Mouse (Mus musculus) retina, adult 2 months (tissue): Measurements from ENCODE around the gene 4930503B20Rik.

Experiments
- DNase-seq: peaks from one replicate; pipeline ENCODE4 v3.0.0-alpha.2; 2012; ENCODE audit warnings: low read depth, low spot score

4930503B20Rik gene

GRCm38 (mm10) chr3:146652431-146652830 lies 1.3 kb upstream of the 4930503B20Rik start:
- DNase-seq, result no peak

DNA sequence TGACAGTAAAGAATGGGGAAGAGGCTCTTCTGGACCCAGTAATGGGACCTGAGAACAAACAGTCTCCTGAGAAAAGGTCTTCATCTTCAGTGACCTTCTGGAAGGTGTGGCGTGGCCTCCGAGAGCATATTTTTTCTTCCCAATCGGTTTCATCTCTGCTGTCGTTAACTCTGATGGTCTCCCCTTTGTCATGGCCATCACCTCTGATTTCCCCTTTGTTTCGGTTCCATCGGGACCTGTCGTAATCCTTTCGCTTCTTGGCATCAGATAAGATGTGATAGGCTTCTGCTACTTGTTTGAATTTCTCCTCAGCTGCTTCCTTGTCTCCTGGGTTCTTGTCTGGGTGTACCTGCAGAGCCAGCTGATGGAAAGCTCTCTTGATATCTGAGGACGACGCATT lies 401 bp downstream of the 4930503B20Rik start:
- DNase-seq, result no peak

GRCm38 (mm10) chr3:146649311-146649894 lies 1.7 kb downstream of the 4930503B20Rik start:
- DNase-seq, result no peak

GRCm38 (mm10) chr3:146641818-146642427 lies 9.2 kb downstream of the 4930503B20Rik start:
- no peak for DNase-seq

- DNase-seq, result no peak
Observed at GRCm38 (mm10) chr3:146632506-146632905, 18.6 kb downstream of the 4930503B20Rik start.

DNA sequence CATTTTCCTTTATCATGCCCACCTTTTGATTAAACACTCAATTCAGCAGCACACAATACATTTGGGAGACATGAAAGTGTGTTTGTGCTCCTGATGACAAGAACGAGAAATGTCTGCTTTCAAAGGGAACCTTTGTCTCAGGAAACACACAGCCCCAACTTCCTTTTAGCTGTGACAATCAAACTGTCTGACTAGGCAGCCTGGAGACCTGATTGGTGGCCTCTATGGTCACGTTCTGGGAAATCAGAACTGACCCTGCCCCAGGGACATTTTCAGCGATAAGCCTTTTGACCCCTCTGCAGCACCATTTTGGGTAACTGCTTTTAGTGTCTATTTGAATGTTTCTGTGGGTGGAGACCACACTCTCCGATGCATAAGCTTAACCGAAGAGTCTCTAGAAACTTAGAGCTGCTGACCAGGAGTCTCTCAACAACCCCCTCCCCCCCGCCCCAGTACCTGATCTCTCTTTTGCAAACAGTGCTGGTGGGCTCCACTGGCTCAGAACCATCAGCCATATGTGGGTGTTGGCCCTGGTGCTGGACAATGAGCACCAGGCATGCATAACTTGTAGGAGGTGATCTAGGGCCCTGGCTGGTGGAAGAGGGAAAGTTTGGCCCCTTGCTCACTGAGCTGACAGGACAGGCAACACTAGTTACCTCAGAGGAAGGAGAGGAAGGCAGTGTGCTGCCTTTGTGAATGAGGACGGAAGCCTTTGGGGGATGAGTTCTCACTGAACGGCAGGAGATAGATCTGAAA lies 22.7 kb downstream of the 4930503B20Rik start:
- DNase-seq, result no peak

GRCm38 (mm10) chr3:146625766-146626165 lies 25.4 kb downstream of the 4930503B20Rik start:
- DNase-seq, result no peak

- no peak for DNase-seq
Observed at GRCm38 (mm10) chr3:146621966-146622365, 29.2 kb downstream of the 4930503B20Rik start.

- DNase-seq, result no peak
Observed at GRCm38 (mm10) chr3:146620555-146621249, 30.4 kb downstream of the 4930503B20Rik start.

DNA sequence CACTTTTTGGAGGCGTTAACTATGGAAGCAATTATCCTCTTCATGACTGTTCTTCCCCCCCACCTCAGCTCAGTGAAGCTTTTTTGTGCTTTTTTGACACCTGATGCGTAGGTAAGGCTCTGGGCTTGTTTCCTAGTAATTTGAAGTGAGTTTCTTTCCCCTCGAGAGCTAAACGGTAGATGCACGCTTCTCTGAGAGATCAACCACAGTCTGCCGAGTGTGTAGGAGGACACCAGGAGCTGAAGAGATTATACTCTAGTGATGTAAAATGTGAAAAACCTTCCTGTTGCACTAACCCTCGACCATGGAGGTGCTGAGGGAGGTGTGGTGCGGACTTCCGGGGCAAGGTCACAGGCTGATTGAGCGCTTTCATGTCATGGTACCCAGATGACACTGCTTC lies 31.0 kb downstream of the 4930503B20Rik start:
- no peak for DNase-seq

DNA sequence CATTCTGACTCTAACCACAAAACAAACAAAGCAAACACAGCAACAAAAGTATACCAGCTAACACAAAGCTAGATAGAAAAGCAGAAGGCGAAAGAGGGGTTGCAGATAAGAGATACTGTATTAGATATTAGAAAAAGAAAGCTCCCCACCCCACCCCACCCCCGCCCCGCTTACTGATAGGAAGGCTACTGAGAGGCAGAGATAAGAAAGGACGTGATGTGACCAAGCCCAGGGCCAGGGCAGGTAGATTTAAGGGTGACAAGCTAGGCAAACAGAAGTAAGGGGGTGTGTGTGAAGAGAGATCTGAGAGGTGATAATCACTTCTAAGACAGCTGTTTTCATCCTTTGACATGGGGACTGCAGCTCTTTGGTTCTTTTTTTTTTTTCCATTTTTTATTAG lies 32.8 kb downstream of the 4930503B20Rik start:
- DNase-seq, result no peak

DNA sequence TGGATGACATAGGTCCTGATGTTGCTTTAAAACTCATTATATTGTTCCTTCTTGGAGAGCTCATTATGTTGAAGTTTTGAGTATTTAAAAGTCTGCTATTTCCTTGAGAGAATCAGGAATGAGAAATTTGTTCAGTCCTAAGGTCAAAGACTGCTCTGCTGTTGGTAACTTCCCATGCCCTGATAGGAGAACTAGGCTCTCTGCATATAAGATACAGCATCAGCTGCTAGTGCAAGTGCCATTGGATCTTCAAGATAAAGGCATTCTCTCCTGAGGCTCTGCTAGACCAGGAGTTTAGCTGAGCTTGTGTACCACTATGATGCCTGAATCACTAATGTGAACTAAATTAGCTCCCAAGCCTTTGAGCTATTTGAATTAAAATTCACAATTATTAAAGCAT lies 33.2 kb downstream of the 4930503B20Rik start:
- no peak for DNase-seq

DNA sequence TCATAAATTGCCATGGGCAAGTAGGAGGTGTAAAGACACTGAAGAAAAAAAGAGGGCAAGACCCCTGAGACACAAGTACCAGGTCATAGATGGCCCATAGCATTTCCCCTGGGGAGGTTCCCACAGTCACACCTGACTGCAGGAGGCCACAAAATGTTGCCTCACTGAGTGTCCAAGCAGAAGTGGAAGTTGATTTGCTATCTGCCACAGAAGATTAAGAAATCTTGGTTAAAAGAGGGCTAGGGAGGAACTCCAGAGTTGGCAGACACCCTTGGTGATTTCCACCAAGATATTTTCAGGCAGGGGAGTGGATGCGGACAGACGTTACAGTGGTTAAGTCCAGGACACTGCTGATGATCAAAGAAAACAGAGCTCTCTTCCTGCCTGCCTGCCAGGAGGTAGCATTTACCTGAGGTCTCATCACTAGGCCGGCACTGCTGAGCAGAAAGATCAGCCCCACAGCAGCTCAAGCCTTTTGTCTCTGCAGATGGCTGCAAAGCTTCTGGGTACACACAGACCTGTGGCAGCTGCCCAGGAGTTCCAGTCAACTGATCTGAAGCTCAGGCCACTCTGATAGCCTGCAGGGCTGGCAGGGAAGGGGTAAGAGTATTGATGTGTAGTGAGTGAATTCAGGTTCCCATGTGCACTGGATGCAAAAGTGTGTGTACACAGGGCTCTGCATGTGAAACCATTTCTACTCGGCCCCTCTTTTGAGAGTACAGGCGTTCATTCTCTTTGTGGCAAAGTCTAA lies 34.4 kb downstream of the 4930503B20Rik start:
- no peak for DNase-seq

DNA sequence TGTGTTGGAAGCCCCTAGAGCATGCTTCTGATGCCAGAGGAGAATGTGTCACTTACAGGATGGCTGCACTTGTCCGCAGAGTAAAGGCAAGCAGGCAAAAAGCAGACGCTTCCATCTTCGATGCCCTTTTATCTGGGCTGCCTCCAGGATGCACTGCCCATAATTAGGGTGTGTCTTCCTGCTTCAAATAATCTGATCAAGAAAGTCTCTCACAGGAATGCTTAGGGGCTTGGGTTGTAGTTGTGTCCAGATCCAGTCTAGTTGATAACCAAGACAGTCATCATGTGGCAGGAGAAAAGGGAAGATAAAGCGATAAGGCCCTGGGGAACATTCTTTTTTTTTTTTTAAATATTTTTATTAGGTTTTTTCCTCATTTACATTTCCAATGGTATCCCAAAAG lies 35.6 kb downstream of the 4930503B20Rik start, which contains the start of gene Dnase2b:
Gene Dnase2b, minus strand, starts transcription at position 101 of the 400 bp plus-strand sequence.
- DNase-seq, result no peak

DNA sequence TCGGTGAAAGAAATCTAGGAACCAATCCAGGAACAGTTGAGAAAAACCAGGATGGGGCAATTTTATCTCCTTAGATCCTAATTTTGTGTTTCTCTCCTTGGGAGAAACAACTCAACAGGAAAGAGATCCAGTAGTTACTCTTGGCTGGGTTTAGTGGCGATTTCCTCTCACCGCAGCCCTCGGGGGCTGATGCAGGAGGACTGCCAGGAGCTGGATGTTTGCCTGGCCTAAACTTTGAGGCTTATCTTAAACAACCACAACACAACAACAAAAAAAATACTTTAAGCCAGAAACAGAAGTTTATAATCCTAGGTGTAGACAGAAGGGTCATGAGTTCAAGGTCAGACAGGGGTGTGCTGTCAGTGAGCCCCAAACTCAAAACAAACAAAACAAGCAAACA lies 39.3 kb downstream of the 4930503B20Rik start:
- DNase-seq, result no peak

DNA sequence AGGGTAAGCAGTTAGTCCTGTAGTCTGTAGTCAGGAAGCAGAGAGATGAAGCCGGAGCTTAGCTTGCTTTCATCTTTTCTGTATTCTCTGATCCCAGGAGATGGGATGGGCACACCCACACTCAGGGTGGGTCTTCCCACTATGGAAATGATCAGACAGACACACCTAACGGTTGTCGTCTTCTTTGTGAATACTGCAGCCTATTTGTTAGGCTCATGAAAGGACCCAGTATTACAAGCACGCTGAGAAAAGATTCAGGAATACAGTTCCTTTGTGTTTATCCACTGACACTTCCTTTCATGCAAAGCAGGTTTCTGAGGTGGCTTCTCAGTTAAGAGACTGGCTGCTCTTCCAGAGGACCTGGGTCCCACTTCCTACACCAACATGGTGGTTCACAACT lies 39.9 kb downstream of the 4930503B20Rik start:
- DNase-seq, result no peak

DNA sequence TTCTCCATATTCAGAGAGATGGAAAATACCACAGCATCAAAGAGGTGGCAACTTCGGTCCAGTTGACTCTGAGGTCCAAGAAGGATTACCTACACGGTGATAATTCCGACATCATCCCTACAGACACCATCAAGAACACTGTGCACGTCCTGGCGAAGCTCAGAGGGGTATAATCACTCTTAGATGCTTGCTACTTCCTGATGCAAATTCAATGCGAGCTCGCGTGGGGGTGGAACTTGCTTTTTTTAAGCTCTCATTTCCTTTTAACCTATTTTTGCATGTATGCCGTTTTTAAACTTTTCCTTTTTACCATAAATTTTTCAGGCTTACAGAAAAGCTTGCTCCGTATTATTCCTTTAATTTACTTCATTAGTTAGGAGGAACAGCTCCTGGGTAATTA lies 40.8 kb downstream of the 4930503B20Rik start:
- no peak for DNase-seq

GRCm38 (mm10) chr3:146607368-146607767 lies 43.7 kb downstream of the 4930503B20Rik start:
- DNase-seq, result no peak

DNA sequence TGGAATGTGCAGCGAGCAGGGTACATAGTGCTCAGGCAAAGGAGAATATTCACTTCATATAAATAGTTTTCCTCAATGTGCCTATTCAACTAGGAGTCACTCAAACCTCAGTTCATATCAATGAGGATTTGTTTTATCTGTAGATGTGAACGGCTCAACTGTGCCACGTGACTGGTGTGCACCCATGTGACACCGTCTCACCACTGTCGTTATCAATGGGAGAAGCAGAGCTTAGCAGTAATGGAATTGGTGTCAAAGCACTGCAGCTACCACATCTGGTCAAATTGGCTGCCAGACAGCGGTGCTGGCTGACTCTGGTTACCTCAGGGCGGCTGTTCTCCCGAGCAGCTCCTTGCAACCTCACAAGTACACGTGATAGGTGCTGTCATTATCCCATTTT lies 46.5 kb downstream of the 4930503B20Rik start:
- DNase-seq, result no peak

DNA sequence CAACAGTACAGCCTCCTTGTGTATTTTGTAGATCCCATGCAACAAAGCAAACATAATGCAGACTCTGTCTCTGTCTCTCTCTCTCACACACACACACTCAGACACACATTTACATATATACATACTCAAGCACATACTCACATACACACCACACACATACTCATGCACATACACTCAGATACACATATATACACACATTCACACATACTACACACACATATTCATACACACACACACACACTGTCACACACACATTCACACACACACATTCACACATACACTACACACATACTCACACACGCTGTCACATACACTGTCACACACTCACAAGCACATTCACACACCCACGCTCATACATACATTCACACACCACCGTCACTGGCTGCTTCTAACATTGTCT lies 48.6 kb downstream of the 4930503B20Rik start:
- no peak for DNase-seq

DNA sequence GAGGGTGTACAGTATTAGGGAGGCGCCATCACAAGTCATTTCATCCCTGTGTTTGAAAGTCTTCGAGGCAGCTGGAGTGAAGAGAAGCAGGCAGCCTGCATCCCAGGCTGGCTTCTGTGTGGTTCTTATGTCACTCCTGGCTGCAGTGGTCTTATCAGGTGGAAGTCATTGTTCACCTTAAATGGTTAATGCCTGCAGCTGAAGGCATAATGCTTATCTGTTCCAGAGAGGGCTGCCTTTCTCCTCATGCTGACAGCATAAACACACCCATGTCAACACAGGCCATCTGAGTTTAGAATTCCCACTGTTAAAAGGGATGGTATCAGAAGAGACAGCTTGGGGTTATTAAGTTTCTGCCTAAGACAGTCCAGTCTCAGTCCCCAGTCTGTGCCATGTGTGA lies 49.9 kb downstream of the 4930503B20Rik start:
- DNase-seq, result no peak
